Mouse (Mus musculus) effector memory CD4-positive, alpha-beta T cell, adult 7 months (primary cell): Measurements from ENCODE around the gene Gnpda2. TPM values are rescaled to one million over a fixed set of nuclear protein-coding genes. Genes with fewer than 3 reads are reported as not detected.

Experiments
- polyA plus RNA-seq: library from polyadenylated mRNA; unstranded; fragments of 100-300 nt; shearing (Covaris generic); gene quantifications from one replicate; pipeline ENCODE4 v1.2.1, GENCODE M21; 2017

The Gnpda2 gene
- polyA plus RNA-seq, result 43.3 TPM

GRCm38 (mm10) chr5:69591640-69592461, at the start of gene Gnpda2:
Gene Gnpda2 (minus strand): TSS chr5:69592340.

GRCm38 (mm10) chr5:69556628-69557403, 35.3 kb downstream of the Gnpda2 start, which contains the start of gene Guf1:
Gene Guf1 (plus strand): TSS chr5:69556923.

GRCm38 (mm10) chr5:69542489-69542888, 49.7 kb downstream of the Gnpda2 start, which contains the start of gene Yipf7:
Gene Yipf7 (minus strand): TSS chr5:69542648.

Other genes starting within 250 kb of the Gnpda2 start
- not detected for gene Yipf7, start 49.7 kb downstream of the Gnpda2 start, polyA plus RNA-seq
- 28.9 TPM for gene Guf1, start 35.4 kb downstream of the Gnpda2 start, polyA plus RNA-seq